Mouse (Mus musculus): ENCODE measurements at regions not wholly inside any gene's neighbourhood (a gene's known extent, or its start where the extent isn't known, plus 50 kb on each side); places are given as distances from the start of the nearest gene placed in this dataset.

- Histone ChIP-seq H3K4me3 (replicated peaks) (no peak overlapping the region), H3K36me3 (no peaks in the 10 kb centered on the region), H3K27me3 (peaks cover 6% of the 10 kb centered on the region), H3K27ac (no peak overlapping the region), H3K4me1 (no peaks in the 10 kb centered on the region), H3K4me2 (no peak overlapping the region), H3K9me3 (replicated peaks) (no peaks in the 10 kb centered on the region), H3K9ac (no peak overlapping the region)
- 79% methylated on average over 7 of the region's 7 CpGs for WGBS
- no peak for ATAC-seq (replicated peaks; ENCODE audit: low FRiP score)
These were observed 186.6 kb downstream of the Ackr3 start for GRCm38 (mm10) chr1:90390422-90390821.

GRCm38 (mm10) chr1:90393861-90394260, 190.1 kb downstream of the Ackr3 start:
- H3K27ac ChIP-seq, result no peak overlapping the region
- H3K36me3 ChIP-seq, result no peaks in the 10 kb centered on the region
- H3K4me3 ChIP-seq (replicated peaks), result no peak overlapping the region
- no peaks in the 10 kb centered on the region for H3K9me3 ChIP-seq (replicated peaks)
- 55% methylated on average over 5 of the region's 5 CpGs for WGBS
- no peak for ATAC-seq (replicated peaks; ENCODE audit: low FRiP score)
- no peak overlapping the region for H3K4me2 ChIP-seq
- H3K4me1 ChIP-seq, result peaks cover 9% of the 10 kb centered on the region
- peaks cover 6% of the 10 kb centered on the region for H3K27me3 ChIP-seq
- H3K9ac ChIP-seq, result no peak overlapping the region

GRCm38 (mm10) chr1:90395331-90396016, 191.7 kb downstream of the Ackr3 start:
- 86% methylated on average over 5 of the region's 5 CpGs for whole genome bisulfite sequencing

GRCm38 (mm10) chr1:90396660-90397059, 192.9 kb downstream of the Ackr3 start:
- Histone ChIP-seq H3K36me3 (no peaks in the 10 kb centered on the region), H3K9ac (no peak overlapping the region), H3K4me2 (no peak overlapping the region), H3K4me1 (peaks cover 16% of the 10 kb centered on the region), H3K27me3 (peaks cover 6% of the 10 kb centered on the region), H3K4me3 (replicated peaks) (no peak overlapping the region), H3K9me3 (replicated peaks) (no peaks in the 10 kb centered on the region), H3K27ac (no peak overlapping the region)
- WGBS, result 59% methylated on average over 1 of the region's 1 CpGs
- ATAC-seq (replicated peaks; ENCODE audit: low FRiP score), result no peak

More at GRCm38 (mm10) chr1:90395331-90396016, 191.7 kb downstream of the Ackr3 start:
- no peak overlapping the region for H3K9ac ChIP-seq
- no peaks in the 10 kb centered on the region for H3K36me3 ChIP-seq
- no peak overlapping the region for H3K27ac ChIP-seq
- no peaks in the 10 kb centered on the region for H3K9me3 ChIP-seq (replicated peaks)
- H3K4me1 ChIP-seq, result peaks cover 9% of the 10 kb centered on the region
- H3K4me2 ChIP-seq, result no peak overlapping the region
- ATAC-seq (replicated peaks; ENCODE audit: low FRiP score), result no peak
- H3K27me3 ChIP-seq, result peaks cover 6% of the 10 kb centered on the region
- H3K4me3 ChIP-seq (replicated peaks), result no peak overlapping the region

GRCm38 (mm10) chr1:90397355-90397754, 193.6 kb downstream of the Ackr3 start:
- Histone ChIP-seq H3K27me3 (peaks cover 6% of the 10 kb centered on the region), H3K36me3 (no peaks in the 10 kb centered on the region), H3K9me3 (replicated peaks) (no peaks in the 10 kb centered on the region), H3K27ac (no peak overlapping the region), H3K4me2 (no peak overlapping the region), H3K4me3 (replicated peaks) (no peak overlapping the region), H3K4me1 (peaks cover 22% of the 10 kb centered on the region), H3K9ac (no peak overlapping the region)
- ATAC-seq (replicated peaks; ENCODE audit: low FRiP score), result no peak
- 32% methylated on average over 5 of the region's 5 CpGs for WGBS

- ATAC-seq (replicated peaks; ENCODE audit: low FRiP score), result no peak
- no peaks in the 10 kb centered on the region for H3K36me3 ChIP-seq
- WGBS, result 77% methylated on average over 15 of the region's 15 CpGs
- H3K9me3 ChIP-seq (replicated peaks), result no peaks in the 10 kb centered on the region
- no peak overlapping the region for H3K27ac ChIP-seq
- H3K9ac ChIP-seq, result no peak overlapping the region
- H3K4me3 ChIP-seq (replicated peaks), result no peak overlapping the region
- H3K4me1 ChIP-seq, result peaks cover 29% of the 10 kb centered on the region
- peaks cover 6% of the 10 kb centered on the region for H3K27me3 ChIP-seq
- no peak overlapping the region for H3K4me2 ChIP-seq
These were observed 194.7 kb downstream of the Ackr3 start for GRCm38 (mm10) chr1:90398396-90398975.

- 53% methylated on average over 6 of the region's 6 CpGs for WGBS
- Histone ChIP-seq H3K4me3 (replicated peaks) (no peak overlapping the region), H3K36me3 (no peaks in the 10 kb centered on the region), H3K4me2 (no peak overlapping the region), H3K27me3 (no peaks in the 10 kb centered on the region), H3K4me1 (peaks cover 36% of the 10 kb centered on the region), H3K9ac (no peak overlapping the region), H3K27ac (no peak overlapping the region), H3K9me3 (replicated peaks) (no peaks in the 10 kb centered on the region)
- ATAC-seq (replicated peaks; ENCODE audit: low FRiP score), result no peak
These were observed 199.3 kb downstream of the Ackr3 start for GRCm38 (mm10) chr1:90403057-90403456.

- Histone ChIP-seq H3K9me3 (replicated peaks) (no peaks in the 10 kb centered on the region), H3K4me1 (peaks cover 36% of the 10 kb centered on the region), H3K4me3 (replicated peaks) (no peak overlapping the region), H3K27ac (no peak overlapping the region), H3K36me3 (no peaks in the 10 kb centered on the region), H3K9ac (no peak overlapping the region), H3K4me2 (no peak overlapping the region), H3K27me3 (no peaks in the 10 kb centered on the region)
- 53% methylated on average over 6 of the region's 6 CpGs for WGBS
- ATAC-seq (replicated peaks; ENCODE audit: low FRiP score), result no peak
These were observed 197.9 kb upstream of the Cops8 start for GRCm38 (mm10) chr1:90404717-90405487.

GRCm38 (mm10) chr1:90406663-90407062, 196.1 kb upstream of the Cops8 start:
- no peak overlapping the region for H3K9ac ChIP-seq
- ATAC-seq (replicated peaks; ENCODE audit: low FRiP score), result no peak
- 81% methylated on average over 6 of the region's 6 CpGs for WGBS
- H3K27ac ChIP-seq, result no peak overlapping the region
- H3K9me3 ChIP-seq (replicated peaks), result no peaks in the 10 kb centered on the region
- no peaks in the 10 kb centered on the region for H3K27me3 ChIP-seq
- H3K4me3 ChIP-seq (replicated peaks), result no peak overlapping the region
- H3K4me2 ChIP-seq, result no peak overlapping the region
- peaks cover 29% of the 10 kb centered on the region for H3K4me1 ChIP-seq
- H3K36me3 ChIP-seq, result no peaks in the 10 kb centered on the region

GRCm38 (mm10) chr1:90408504-90409215, 194.1 kb upstream of the Cops8 start:
- H3K27me3 ChIP-seq, result no peaks in the 10 kb centered on the region
- no peaks in the 10 kb centered on the region for H3K36me3 ChIP-seq
- no peak overlapping the region for H3K4me2 ChIP-seq
- ATAC-seq (replicated peaks; ENCODE audit: low FRiP score), result no peak
- peaks cover 28% of the 10 kb centered on the region for H3K4me1 ChIP-seq
- H3K4me3 ChIP-seq (replicated peaks), result no peak overlapping the region
- no peak overlapping the region for H3K9ac ChIP-seq
- H3K9me3 ChIP-seq (replicated peaks), result no peaks in the 10 kb centered on the region
- H3K27ac ChIP-seq, result no peak overlapping the region
- WGBS, result 73% methylated on average over 16 of the region's 16 CpGs

- Histone ChIP-seq H3K27ac (no peak overlapping the region), H3K27me3 (no peaks in the 10 kb centered on the region), H3K9me3 (replicated peaks) (no peaks in the 10 kb centered on the region), H3K4me3 (replicated peaks) (no peak overlapping the region), H3K4me2 (no peak overlapping the region), H3K36me3 (no peaks in the 10 kb centered on the region), H3K4me1 (peaks cover 28% of the 10 kb centered on the region), H3K9ac (no peak overlapping the region)
- ATAC-seq (replicated peaks; ENCODE audit: low FRiP score), result no peak
- 82% methylated on average over 3 of the region's 3 CpGs for WGBS
These were observed 193.5 kb upstream of the Cops8 start for GRCm38 (mm10) chr1:90409236-90409635.

Measured in kidney, embryonic 15.5 days (tissue).